Comparison of ENCODE assay signal across 21 mouse cellular contexts in the genomic region with DNA sequence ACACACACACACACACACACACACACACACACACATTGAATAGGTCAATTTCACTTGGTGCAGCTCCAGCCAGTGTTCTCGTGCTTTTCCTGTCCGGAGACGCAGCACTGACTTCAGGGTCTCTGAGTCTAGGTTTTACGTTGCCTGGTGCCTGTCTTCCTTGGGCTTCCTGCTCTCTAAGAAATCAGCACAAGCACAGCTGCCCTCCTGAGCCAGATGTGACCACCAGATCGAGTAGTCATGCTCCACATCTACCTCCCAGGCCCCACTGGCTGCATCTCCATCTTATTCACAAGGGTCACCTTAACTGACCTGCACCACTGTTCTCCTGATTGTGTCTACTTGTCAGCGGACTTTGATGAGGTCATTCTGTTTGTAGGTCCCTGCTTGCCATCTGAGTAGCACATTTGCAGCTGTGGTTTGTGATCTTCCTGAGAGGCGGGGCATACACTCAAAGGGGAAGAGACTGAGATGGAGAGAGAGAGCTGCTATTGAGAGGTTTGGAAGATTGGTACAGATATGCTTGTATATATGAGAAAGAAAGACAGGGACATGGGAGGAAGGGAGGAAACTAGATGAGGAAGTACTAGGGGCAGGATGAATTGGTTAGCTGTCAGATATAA.
DNase-seq lines count a peak whose midpoint lies in the region; ATAC-seq lines count a peak whose summit lies in the region.
"Had no signal": no experiment of that assay in that cellular context is flagged by ENCODE, and none has a peak within 500 bp of the region (broad histone marks: within the 10 kb centered on the region; RNA-seq: fewer than 3 reads in every experiment).

No protein-coding gene starts in this region.

- peak; percentile 0 for DNase-seq in CD4-positive, CD25-positive, alpha-beta regulatory T cell, adult 2 months (ENCODE audit: low read depth, low spot score)
- peak; percentile 8 for DNase-seq in 3T3-L1 (ENCODE audit: low read depth, low spot score)
- DNase-seq in embryo, embryonic 10.5 days (ENCODE audit: low spot score), result peak; percentile 1
- no peak for DNase-seq in adrenal gland, adult 8-10 months
- no peak for DNase-seq in spleen, postnatal 10 days (ENCODE audit: low spot score in 2 of 2)
- no peak for DNase-seq in adrenal gland, postnatal 10 days
- DNase-seq: adrenal gland, postnatal 25 days; cerebellum, adult 9-11 months; heart, postnatal 36 days; kidney, adult 2 months; layer of hippocampus, postnatal 36 days; lung, adult 2 months; lung, postnatal 14 days; retina, postnatal 1 day; right cerebral cortex, postnatal 25 days had no signal

- no peak for ATAC-seq in CD4-positive, CD25-positive, alpha-beta regulatory T cell, adult 4 months
- peak; percentile 87 for ATAC-seq in megakaryocyte progenitor cell, adult 5-6 weeks (replicated peaks; ENCODE audit: poor library complexity)
- ATAC-seq: forebrain, embryonic 14.5 days; inflammation-experienced regulatory T-cells, adult 6 months; liver, embryonic 12.5 days; midbrain, embryonic 15.5 days had no signal

Comparison
In these comparisons a context has a peak if more than half of its experiments do, and no peak if none do; other contexts are left out.
1. DNase-seq: peak in CD4-positive, CD25-positive, alpha-beta regulatory T cell, adult 2 months (single experiment), 3T3-L1 (single experiment) and embryo, embryonic 10.5 days (single experiment); none in adrenal gland, adult 8-10 months (single experiment), spleen, postnatal 10 days (0 of 2) and adrenal gland, postnatal 10 days (single experiment).